Mouse (Mus musculus): ENCODE results near the gene Vav2.

Vav2 gene

GRCm38 (mm10) chr2:27426855-27427457, at the start of gene Vav2:
TSS of gene Vav2 (minus strand) at chr2:27427033.
- DNase-seq (ENCODE audit: inconsistent ontology term) = peak; percentile 98

- DNase-seq (ENCODE audit: inconsistent ontology term) = peak; percentile 97
Measured at GRCm38 (mm10) chr2:27475495-27476302, 48.9 kb upstream of the Vav2 start.

- DNase-seq (ENCODE audit: inconsistent ontology term) = peak; percentile 32
Measured at GRCm38 (mm10) chr2:27474621-27475484, 48.0 kb upstream of the Vav2 start.

- no peak for DNase-seq (ENCODE audit: inconsistent ontology term)
Measured at GRCm38 (mm10) chr2:27473911-27474310, 47.1 kb upstream of the Vav2 start.

- DNase-seq (ENCODE audit: inconsistent ontology term) = no peak
Measured at GRCm38 (mm10) chr2:27473061-27473765, 46.4 kb upstream of the Vav2 start.

- DNase-seq (ENCODE audit: inconsistent ontology term) = no peak
Measured at GRCm38 (mm10) chr2:27471170-27471584, 44.3 kb upstream of the Vav2 start.

GRCm38 (mm10) chr2:27470535-27470934, 43.7 kb upstream of the Vav2 start:
- no peak for DNase-seq (ENCODE audit: inconsistent ontology term)

- DNase-seq (ENCODE audit: inconsistent ontology term) = no peak
Measured at GRCm38 (mm10) chr2:27469991-27470355, 43.1 kb upstream of the Vav2 start.

GRCm38 (mm10) chr2:27469292-27469990, 42.6 kb upstream of the Vav2 start:
- no peak for DNase-seq (ENCODE audit: inconsistent ontology term)

GRCm38 (mm10) chr2:27462901-27463300, 36.1 kb upstream of the Vav2 start:
- no peak for DNase-seq (ENCODE audit: inconsistent ontology term)

GRCm38 (mm10) chr2:27461881-27462660, 35.2 kb upstream of the Vav2 start:
- DNase-seq (ENCODE audit: inconsistent ontology term) = no peak

- DNase-seq (ENCODE audit: inconsistent ontology term) = no peak
Measured at GRCm38 (mm10) chr2:27460651-27461050, 33.8 kb upstream of the Vav2 start.

GRCm38 (mm10) chr2:27460163-27460562, 33.3 kb upstream of the Vav2 start:
- no peak for DNase-seq (ENCODE audit: inconsistent ontology term)

- no peak for DNase-seq (ENCODE audit: inconsistent ontology term)
Measured at GRCm38 (mm10) chr2:27459735-27460134, 32.9 kb upstream of the Vav2 start.

GRCm38 (mm10) chr2:27450226-27450625, 23.4 kb upstream of the Vav2 start:
- no peak for DNase-seq (ENCODE audit: inconsistent ontology term)

GRCm38 (mm10) chr2:27447782-27448181, 20.9 kb upstream of the Vav2 start:
- no peak for DNase-seq (ENCODE audit: inconsistent ontology term)

- no peak for DNase-seq (ENCODE audit: inconsistent ontology term)
Measured at GRCm38 (mm10) chr2:27446812-27447211, 20.0 kb upstream of the Vav2 start.

- no peak for DNase-seq (ENCODE audit: inconsistent ontology term)
Measured at GRCm38 (mm10) chr2:27445910-27446309, 19.1 kb upstream of the Vav2 start.

- DNase-seq (ENCODE audit: inconsistent ontology term) = no peak
Measured at GRCm38 (mm10) chr2:27443450-27443708, 16.5 kb upstream of the Vav2 start.

- DNase-seq (ENCODE audit: inconsistent ontology term) = no peak
Measured at GRCm38 (mm10) chr2:27442708-27443449, 16.0 kb upstream of the Vav2 start.
